Mouse (Mus musculus): ENCODE data around the gene Gm11992. TPM values are rescaled to one million over a fixed set of nuclear protein-coding genes. Genes with fewer than 3 reads are reported as not detected.

The Gm11992 gene
- total and polyA plus RNA-seq, 2 experiments from 2014 or later, result 1.8 to 2.9 TPM

- no peak overlapping the region for H3K9ac ChIP-seq (replicated peaks; ENCODE audit: low read length, poor library complexity, severe bottlenecking)
- peaks cover 3% of the 10 kb centered on the region; the same call in 1 of the 2 replicates for H3K4me1 ChIP-seq (ENCODE audit: insufficient read depth, low read length)
- no peak for TF ChIP-seq CTCF (IDR thresholded peaks at IDR 0.05)
- ATAC-seq (ENCODE audit: low FRiP score) (no peak), DNase-seq (ENCODE audit: low spot score) (no peak)
- no peak overlapping the region for H3K27ac ChIP-seq (ENCODE audit: low read depth, low read length)
- no peaks in the 10 kb centered on the region for H3K9me3 ChIP-seq (ENCODE audit: low read length)
- peaks cover 9% of the 10 kb centered on the region; the same call in 1 of the 2 replicates for H3K27me3 ChIP-seq (ENCODE audit: insufficient read depth, low read length)
- no peaks in the 10 kb centered on the region for H3K36me3 ChIP-seq (ENCODE audit: insufficient read depth, low read length)
- 79% methylated on average over 5 of the region's 5 CpGs for WGBS
- no peak overlapping the region for H3K4me3 ChIP-seq (ENCODE audit: low read depth, low read length)
- H3K4me2 ChIP-seq (ENCODE audit: low read depth, low read length, poor library complexity, severe bottlenecking), result no peak overlapping the region
These were observed 1.4 kb upstream of the Gm11992 start for GRCm38 (mm10) chr11:9047044-9047443.

- ATAC-seq (ENCODE audit: low FRiP score), result peak; percentile 53
- no peaks in the 10 kb centered on the region for H3K36me3 ChIP-seq (ENCODE audit: insufficient read depth, low read length)
- peak within 1 kb of the TSS; percentile 30; the same call in 1 of the 2 replicates for H3K9ac ChIP-seq (replicated peaks; ENCODE audit: low read length, poor library complexity, severe bottlenecking)
- no peak within 1 kb of the TSS for H3K27ac ChIP-seq (ENCODE audit: low read depth, low read length)
- no peak for DNase-seq (ENCODE audit: low spot score)
- H3K4me1 ChIP-seq (ENCODE audit: insufficient read depth, low read length), result peaks cover 3% of the 10 kb centered on the region; the same call in 1 of the 2 replicates
- H3K27me3 ChIP-seq (ENCODE audit: insufficient read depth, low read length), result peaks cover 9% of the 10 kb centered on the region; the same call in 1 of the 2 replicates
- H3K4me3 ChIP-seq (ENCODE audit: low read depth, low read length), result peak within 1 kb of the TSS; percentile 42
- WGBS, result under 1% methylated on average over 18 of the region's 18 CpGs
- peak within 1 kb of the TSS; percentile 98 for H3K4me2 ChIP-seq (ENCODE audit: low read depth, low read length, poor library complexity, severe bottlenecking)
- H3K9me3 ChIP-seq (ENCODE audit: low read length), result no peaks in the 10 kb centered on the region
- TF ChIP-seq CTCF (IDR thresholded peaks at IDR 0.05), result 0 out of 2 replicates have a peak, but pooled peaks have one; percentile 5
These were observed 288 bp downstream of the Gm11992 start, which contains the start of gene Sun3 for GRCm38 (mm10) chr11:9048703-9049060. Gene Sun3, minus strand, starts transcription at chr11:9048991.

GRCm38 (mm10) chr11:9050241-9050640 lies 1.8 kb downstream of the Gm11992 start:
- Histone ChIP-seq H3K4me1 (ENCODE audit: insufficient read depth, low read length) (peaks cover 3% of the 10 kb centered on the region; the same call in 1 of the 2 replicates), H3K36me3 (ENCODE audit: insufficient read depth, low read length) (no peaks in the 10 kb centered on the region), H3K4me3 (ENCODE audit: low read depth, low read length) (no peak overlapping the region), H3K9ac (replicated peaks; ENCODE audit: low read length, poor library complexity, severe bottlenecking) (no peak overlapping the region), H3K9me3 (ENCODE audit: low read length) (no peaks in the 10 kb centered on the region), H3K27ac (ENCODE audit: low read depth, low read length) (no peak overlapping the region), H3K27me3 (ENCODE audit: insufficient read depth, low read length) (peaks cover 9% of the 10 kb centered on the region; the same call in 1 of the 2 replicates), H3K4me2 (ENCODE audit: low read depth, low read length, poor library complexity, severe bottlenecking) (no peak overlapping the region)
- ATAC-seq (ENCODE audit: low FRiP score) (no peak), DNase-seq (ENCODE audit: low spot score) (no peak)
- 81% methylated on average over 4 of the region's 4 CpGs for WGBS
- TF ChIP-seq CTCF (IDR thresholded peaks at IDR 0.05), result no peak

- Histone ChIP-seq H3K36me3 (ENCODE audit: insufficient read depth, low read length) (no peaks in the 10 kb centered on the region), H3K9ac (replicated peaks; ENCODE audit: low read length, poor library complexity, severe bottlenecking) (no peak overlapping the region), H3K9me3 (ENCODE audit: low read length) (no peaks in the 10 kb centered on the region), H3K4me1 (ENCODE audit: insufficient read depth, low read length) (peaks cover 3% of the 10 kb centered on the region; the same call in 1 of the 2 replicates), H3K27me3 (ENCODE audit: insufficient read depth, low read length) (peaks cover 9% of the 10 kb centered on the region; the same call in 1 of the 2 replicates), H3K4me3 (ENCODE audit: low read depth, low read length) (no peak overlapping the region), H3K27ac (ENCODE audit: low read depth, low read length) (no peak overlapping the region), H3K4me2 (ENCODE audit: low read depth, low read length, poor library complexity, severe bottlenecking) (no peak overlapping the region)
- no peak for TF ChIP-seq CTCF (IDR thresholded peaks at IDR 0.05)
- no peak for DNase-seq (ENCODE audit: low spot score)
- 83% methylated on average over 2 of the region's 2 CpGs for WGBS
- ATAC-seq (ENCODE audit: low FRiP score), result no peak
These were observed 3.5 kb downstream of the Gm11992 start for GRCm38 (mm10) chr11:9051895-9052294.

GRCm38 (mm10) chr11:9056937-9057336 lies 8.5 kb downstream of the Gm11992 start:
- Histone ChIP-seq H3K27ac (ENCODE audit: low read depth, low read length) (no peak overlapping the region), H3K9me3 (ENCODE audit: low read length) (no peaks in the 10 kb centered on the region), H3K27me3 (ENCODE audit: insufficient read depth, low read length) (no peaks in the 10 kb centered on the region; the same call in 1 of the 2 replicates), H3K4me2 (ENCODE audit: low read depth, low read length, poor library complexity, severe bottlenecking) (no peak overlapping the region), H3K4me3 (ENCODE audit: low read depth, low read length) (no peak overlapping the region), H3K4me1 (ENCODE audit: insufficient read depth, low read length) (no peaks in the 10 kb centered on the region), H3K36me3 (ENCODE audit: insufficient read depth, low read length) (no peaks in the 10 kb centered on the region), H3K9ac (replicated peaks; ENCODE audit: low read length, poor library complexity, severe bottlenecking) (no peak overlapping the region)
- no peak for TF ChIP-seq CTCF (IDR thresholded peaks at IDR 0.05)
- WGBS, result 87% methylated on average over 2 of the region's 2 CpGs
- DNase-seq (ENCODE audit: low spot score), result no peak
- ATAC-seq (ENCODE audit: low FRiP score), result no peak

GRCm38 (mm10) chr11:9057711-9058110 lies 9.3 kb downstream of the Gm11992 start:
- Histone ChIP-seq H3K9me3 (ENCODE audit: low read length) (no peaks in the 10 kb centered on the region), H3K4me3 (ENCODE audit: low read depth, low read length) (no peak overlapping the region), H3K9ac (replicated peaks; ENCODE audit: low read length, poor library complexity, severe bottlenecking) (no peak overlapping the region), H3K36me3 (ENCODE audit: insufficient read depth, low read length) (no peaks in the 10 kb centered on the region), H3K27ac (ENCODE audit: low read depth, low read length) (no peak overlapping the region), H3K4me1 (ENCODE audit: insufficient read depth, low read length) (no peaks in the 10 kb centered on the region), H3K4me2 (ENCODE audit: low read depth, low read length, poor library complexity, severe bottlenecking) (no peak overlapping the region), H3K27me3 (ENCODE audit: insufficient read depth, low read length) (no peaks in the 10 kb centered on the region)
- 96% methylated on average over 4 of the region's 4 CpGs for WGBS
- ATAC-seq (ENCODE audit: low FRiP score), result no peak
- TF ChIP-seq CTCF (IDR thresholded peaks at IDR 0.05), result no peak
- no peak for DNase-seq (ENCODE audit: low spot score)

All from midbrain, postnatal 0 days (tissue).